Mouse (Mus musculus) cerebellum, adult 2 months (tissue): ENCODE measurements around the gene Ubac2.

Source experiments
- CTCF ChIP-seq: fragments of 200-500 bp; IDR thresholded peaks from 2 replicates; pipeline ENCODE4 v1.5.1; 2011; ENCODE audit warnings: low read depth, mild to moderate bottlenecking, control low read depth, low read length, moderate library complexity, borderline replicate concordance; ENCODE audit not compliant: insufficient read depth
- POLR2A ChIP-seq: fragments of 200-500 bp; IDR thresholded peaks from 2 replicates; pipeline ENCODE4 v1.6.1; 2011; ENCODE audit warnings: low read length, control low read depth, borderline replicate concordance; ENCODE audit not compliant: insufficient read depth

DNA sequence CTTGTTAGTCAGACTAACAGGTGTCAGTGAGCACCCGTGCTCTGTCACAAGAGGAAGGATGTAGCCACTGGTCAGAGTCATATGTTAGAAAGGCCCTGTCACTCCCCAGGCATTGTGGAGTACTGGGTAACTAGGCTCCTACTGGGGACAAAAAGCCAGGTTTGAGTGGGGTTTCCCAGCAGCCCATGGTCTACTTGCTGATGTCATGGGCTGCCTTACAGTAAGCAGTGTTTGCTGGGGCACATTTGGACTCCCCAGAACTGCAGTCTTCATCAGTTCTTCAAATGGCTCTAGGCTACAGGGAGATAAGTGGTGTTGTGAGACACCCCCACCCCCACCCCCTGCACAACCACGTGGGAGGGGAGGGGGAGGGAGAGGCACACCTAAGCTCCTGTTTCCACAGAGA lies 179.5 kb downstream of the Ubac2 start:
- TF ChIP-seq CTCF = no peak
- TF ChIP-seq POLR2A = no peak
